9 mouse cellular contexts compared by ENCODE assay signal in genomic region chr5:136967592-136967991, GRCm38 (mm10). TPM values are rescaled to one million over a fixed set of nuclear protein-coding genes. Genes with fewer than 3 reads are reported as not detected.
DNase-seq lines count a peak whose midpoint lies in the region; ATAC-seq lines count a peak whose summit lies in the region.
"Had no signal": no experiment of that assay in that cellular context is flagged by ENCODE, and none has a peak within 500 bp of the region (broad histone marks: within the 10 kb centered on the region; RNA-seq: fewer than 3 reads in every experiment).

No protein-coding gene starts in this region.

- ATAC-seq in heart, embryonic 11.5 days (replicated peaks; ENCODE audit: insufficient number of reproducible peaks, low FRiP score, low TSS enrichment) = no peak
- peak; percentile 53; the same call in 1 of the 2 replicates for ATAC-seq in kidney, embryonic 16.5 days (ENCODE audit: low FRiP score, low TSS enrichment)
- 0 out of 2 replicates have a peak, but pooled peaks have one; percentile 15 for ATAC-seq in stomach, embryonic 14.5 days (ENCODE audit: insufficient number of reproducible peaks, insufficient read depth, low FRiP score, low read depth)
- no peak for ATAC-seq in erythroblast, adult 5-6 weeks (replicated peaks; ENCODE audit: low FRiP score, poor library complexity, severe bottlenecking)
- ATAC-seq in midbrain, embryonic 15.5 days (replicated peaks) = no peak

- no peaks in the 10 kb centered on the region for H3K27me3 ChIP-seq in heart, embryonic 11.5 days (ENCODE audit: control insufficient read depth, insufficient read depth, low read length)
- no peaks in the 10 kb centered on the region for H3K27me3 ChIP-seq in kidney, embryonic 16.5 days (ENCODE audit: insufficient read depth, low read length)
- H3K27me3 ChIP-seq in stomach, embryonic 14.5 days (ENCODE audit: control insufficient read depth, insufficient read depth, low read length) = no peaks in the 10 kb centered on the region
- H3K27me3 ChIP-seq in hindbrain, embryonic 10.5 days (ENCODE audit: insufficient read depth, poor library complexity, severe bottlenecking) = no peaks in the 10 kb centered on the region
- H3K27me3 ChIP-seq in midbrain, embryonic 15.5 days (replicated peaks) = no peaks in the 10 kb centered on the region

- H3K36me3 ChIP-seq in heart, embryonic 11.5 days (ENCODE audit: control insufficient read depth, insufficient read depth, low read length) = peaks cover 11% of the 10 kb centered on the region
- H3K36me3 ChIP-seq in kidney, embryonic 16.5 days (ENCODE audit: insufficient read depth, low read length) = peaks cover 21% of the 10 kb centered on the region
- H3K36me3 ChIP-seq in stomach, embryonic 14.5 days (ENCODE audit: control insufficient read depth, insufficient read depth, low read length) = peaks cover 22% of the 10 kb centered on the region; the same call in 1 of the 2 replicates
- peaks cover 60% of the 10 kb centered on the region for H3K36me3 ChIP-seq in hindbrain, embryonic 10.5 days
- H3K36me3 ChIP-seq in midbrain, embryonic 15.5 days (replicated peaks) = peaks cover 14% of the 10 kb centered on the region; the same call in 1 of the 2 replicates

- WGBS in heart, embryonic 11.5 days (ENCODE audit: insufficient replicate concordance) = 68% methylated on average over 10 of the region's 10 CpGs
- WGBS in kidney, embryonic 16.5 days = 34% methylated on average over 10 of the region's 10 CpGs
- WGBS in stomach, embryonic 14.5 days = 51% methylated on average over 10 of the region's 10 CpGs
- WGBS in hindbrain, embryonic 10.5 days = 78% methylated on average over 10 of the region's 10 CpGs
- WGBS in midbrain, embryonic 15.5 days = 86% methylated on average over 10 of the region's 10 CpGs

- H3K4me1 ChIP-seq in heart, embryonic 11.5 days (ENCODE audit: control insufficient read depth, insufficient read depth, low read length) = peaks cover 16% of the 10 kb centered on the region
- H3K4me1 ChIP-seq in kidney, embryonic 16.5 days (ENCODE audit: insufficient read depth, low read length) = peaks cover 41% of the 10 kb centered on the region
- peaks cover 29% of the 10 kb centered on the region for H3K4me1 ChIP-seq in stomach, embryonic 14.5 days (ENCODE audit: control insufficient read depth, insufficient read depth, low read length)
- H3K4me1 ChIP-seq in hindbrain, embryonic 10.5 days (replicated peaks) = peaks cover 25% of the 10 kb centered on the region
- peaks cover 5% of the 10 kb centered on the region for H3K4me1 ChIP-seq in midbrain, embryonic 15.5 days

- no peaks in the 10 kb centered on the region for H3K9me3 ChIP-seq in heart, embryonic 11.5 days (replicated peaks; ENCODE audit: control insufficient read depth, low read length)
- H3K9me3 ChIP-seq in kidney, embryonic 16.5 days (ENCODE audit: low read length) = no peaks in the 10 kb centered on the region
- H3K9me3 ChIP-seq in stomach, embryonic 14.5 days (ENCODE audit: control insufficient read depth, low read depth, low read length) = no peaks in the 10 kb centered on the region
- H3K9me3 ChIP-seq in hindbrain, embryonic 10.5 days = no peaks in the 10 kb centered on the region
- no peaks in the 10 kb centered on the region for H3K9me3 ChIP-seq in midbrain, embryonic 15.5 days

- H3K4me3 ChIP-seq in heart, embryonic 11.5 days (ENCODE audit: low read depth, low read length) = no peak overlapping the region
- H3K4me3 ChIP-seq in kidney, embryonic 16.5 days (ENCODE audit: low read length) = no peak overlapping the region
- no peak overlapping the region for H3K4me3 ChIP-seq in stomach, embryonic 14.5 days (ENCODE audit: low read depth, low read length)
- no peak overlapping the region for H3K4me3 ChIP-seq in hindbrain, embryonic 10.5 days
- H3K4me3 ChIP-seq in midbrain, embryonic 15.5 days = no peak overlapping the region

- H3K27ac ChIP-seq in heart, embryonic 11.5 days (ENCODE audit: low read depth, low read length) = 0 out of 2 replicates have a peak overlapping the region, but pooled peaks have one; percentile 8
- peak overlapping the region; percentile 92 for H3K27ac ChIP-seq in kidney, embryonic 16.5 days (ENCODE audit: low read length)
- H3K27ac ChIP-seq in stomach, embryonic 14.5 days (ENCODE audit: low read length) = peak overlapping the region; percentile 71
- no peak overlapping the region for H3K27ac ChIP-seq in hindbrain, embryonic 10.5 days
- H3K27ac ChIP-seq in midbrain, embryonic 15.5 days = no peak overlapping the region

- H3K9ac ChIP-seq in heart, embryonic 11.5 days (ENCODE audit: low read depth, low read length) = no peak overlapping the region
- no peak overlapping the region for H3K9ac ChIP-seq in kidney, embryonic 16.5 days (replicated peaks; ENCODE audit: low read length)
- no peak overlapping the region for H3K9ac ChIP-seq in stomach, embryonic 14.5 days (replicated peaks; ENCODE audit: low read depth, low read length)
- no peak overlapping the region for H3K9ac ChIP-seq in midbrain, embryonic 15.5 days

- DNase-seq in adrenal gland, adult (ENCODE audit: inconsistent age in 2 of 2, low spot score in 1 of 2) = peak; percentile 73 to 82
- DNase-seq in adrenal gland, postnatal 4 days (ENCODE audit: low spot score in 2 of 2) = no peak
- DNase-seq in hindbrain, embryonic 10.5 days (ENCODE audit: low spot score) = no peak

- H3K4me2 ChIP-seq in heart, embryonic 11.5 days = no peak overlapping the region
- H3K4me2 ChIP-seq in kidney, embryonic 16.5 days (replicated peaks; ENCODE audit: low read depth, low read length) = 0 out of 2 replicates have a peak overlapping the region, but pooled peaks have one; percentile 1
- no peak overlapping the region for H3K4me2 ChIP-seq in stomach, embryonic 14.5 days (replicated peaks; ENCODE audit: low read depth, low read length)
- no peak overlapping the region for H3K4me2 ChIP-seq in midbrain, embryonic 15.5 days

RNA-seq across cellular contexts. Expression of gene Cldn15, which starts 1.2 kb away (rescaled TPM):
- total RNA-seq in adrenal gland, postnatal 4 days (2021) = 10 to 100 TPM; 11.1 to 13.4 TPM
- polyA plus RNA-seq in heart, embryonic 11.5 days (2014; fragmentation: Nextera tagmentation; extraction: Ambion mirVana) = 1.3 and 1.9 TPM in 2 replicates
- polyA plus RNA-seq in kidney, embryonic 16.5 days (2015; fragmentation: Nextera tagmentation; extraction: Ambion mirVana) = 4.0 and 4.9 TPM in 2 replicates
- polyA plus RNA-seq in stomach, embryonic 14.5 days (2014; fragmentation: Nextera tagmentation; extraction: Ambion mirVana) = 6.7 TPM in 2 replicates
- 5.8 and 14.0 TPM in 2 replicates for total RNA-seq in erythroblast, adult 5-6 weeks (2015; ENCODE audit: low replicate concordance)
- total RNA-seq in erythroblast, adult 5-6 weeks (2017; ENCODE audit: low replicate concordance) = 11.0 and 19.1 TPM in 2 replicates
- 0.09 and 0.38 TPM in 2 replicates for polyA plus RNA-seq in hindbrain, embryonic 10.5 days (2016; fragmentation: Nextera tagmentation; extraction: Ambion mirVana)
- polyA plus RNA-seq in midbrain, embryonic 15.5 days (2015; fragmentation: Nextera tagmentation; extraction: Ambion mirVana) = 0.18 and 0.36 TPM in 2 replicates

RNA-seq across cellular contexts. Expression of gene Fis1, which starts 14.5 kb away (rescaled TPM):
- 100 to 1,000 TPM; 211 to 213 TPM for total RNA-seq in adrenal gland, postnatal 4 days (2021)
- polyA plus RNA-seq in heart, embryonic 11.5 days (2014; fragmentation: Nextera tagmentation; extraction: Ambion mirVana) = 279 and 286 TPM in 2 replicates
- 291 and 296 TPM in 2 replicates for polyA plus RNA-seq in kidney, embryonic 16.5 days (2015; fragmentation: Nextera tagmentation; extraction: Ambion mirVana)
- polyA plus RNA-seq in stomach, embryonic 14.5 days (2014; fragmentation: Nextera tagmentation; extraction: Ambion mirVana) = 283 and 304 TPM in 2 replicates
- 160 and 175 TPM in 2 replicates for total RNA-seq in erythroblast, adult 5-6 weeks (2015; ENCODE audit: low replicate concordance)
- total RNA-seq in erythroblast, adult 5-6 weeks (2017; ENCODE audit: low replicate concordance) = 65.3 and 70.5 TPM in 2 replicates
- polyA plus RNA-seq in hindbrain, embryonic 10.5 days (2016; fragmentation: Nextera tagmentation; extraction: Ambion mirVana) = 294 and 365 TPM in 2 replicates
- 357 and 367 TPM in 2 replicates for polyA plus RNA-seq in midbrain, embryonic 15.5 days (2015; fragmentation: Nextera tagmentation; extraction: Ambion mirVana)

RNA-seq across cellular contexts. Expression of gene Plod3, which starts 19.2 kb away (rescaled TPM):
- total RNA-seq in adrenal gland, postnatal 4 days (2021) = 10 to 100 TPM; 60.4 to 64.7 TPM
- 33.0 and 36.4 TPM in 2 replicates for polyA plus RNA-seq in heart, embryonic 11.5 days (2014; fragmentation: Nextera tagmentation; extraction: Ambion mirVana)
- polyA plus RNA-seq in kidney, embryonic 16.5 days (2015; fragmentation: Nextera tagmentation; extraction: Ambion mirVana) = 59.7 and 64.4 TPM in 2 replicates
- 40.1 and 41.5 TPM in 2 replicates for polyA plus RNA-seq in stomach, embryonic 14.5 days (2014; fragmentation: Nextera tagmentation; extraction: Ambion mirVana)
- 19.2 and 23.0 TPM in 2 replicates for total RNA-seq in erythroblast, adult 5-6 weeks (2015; ENCODE audit: low replicate concordance)
- 20.6 and 36.1 TPM in 2 replicates for total RNA-seq in erythroblast, adult 5-6 weeks (2017; ENCODE audit: low replicate concordance)
- polyA plus RNA-seq in hindbrain, embryonic 10.5 days (2016; fragmentation: Nextera tagmentation; extraction: Ambion mirVana) = 40.6 and 43.3 TPM in 2 replicates
- polyA plus RNA-seq in midbrain, embryonic 15.5 days (2015; fragmentation: Nextera tagmentation; extraction: Ambion mirVana) = 38.9 and 44.1 TPM in 2 replicates

RNA-seq across cellular contexts. Expression of gene Znhit1, which starts 20.2 kb away (rescaled TPM):
- total RNA-seq in adrenal gland, postnatal 4 days (2021) = 10 to 100 TPM; 57.4 to 60.6 TPM
- polyA plus RNA-seq in heart, embryonic 11.5 days (2014; fragmentation: Nextera tagmentation; extraction: Ambion mirVana) = 92.4 and 92.9 TPM in 2 replicates
- polyA plus RNA-seq in kidney, embryonic 16.5 days (2015; fragmentation: Nextera tagmentation; extraction: Ambion mirVana) = 90.5 and 97.7 TPM in 2 replicates
- 101 and 108 TPM in 2 replicates for polyA plus RNA-seq in stomach, embryonic 14.5 days (2014; fragmentation: Nextera tagmentation; extraction: Ambion mirVana)
- 24.4 and 32.2 TPM in 2 replicates for total RNA-seq in erythroblast, adult 5-6 weeks (2015; ENCODE audit: low replicate concordance)
- 15.8 and 17.7 TPM in 2 replicates for total RNA-seq in erythroblast, adult 5-6 weeks (2017; ENCODE audit: low replicate concordance)
- 108 and 113 TPM in 2 replicates for polyA plus RNA-seq in hindbrain, embryonic 10.5 days (2016; fragmentation: Nextera tagmentation; extraction: Ambion mirVana)
- 131 and 132 TPM in 2 replicates for polyA plus RNA-seq in midbrain, embryonic 15.5 days (2015; fragmentation: Nextera tagmentation; extraction: Ambion mirVana)

RNA-seq across cellular contexts. Expression of gene Vgf, which starts 58.6 kb away (rescaled TPM):
- 10 to 100 TPM; 15.3 to 17.2 TPM for total RNA-seq in adrenal gland, postnatal 4 days (2021)
- polyA plus RNA-seq in heart, embryonic 11.5 days (2014; fragmentation: Nextera tagmentation; extraction: Ambion mirVana) = 0.20 TPM in 1 of 2 replicates, not detected in the other
- 0.24 and 0.28 TPM in 2 replicates for polyA plus RNA-seq in kidney, embryonic 16.5 days (2015; fragmentation: Nextera tagmentation; extraction: Ambion mirVana)
- 0.65 and 0.83 TPM in 2 replicates for polyA plus RNA-seq in stomach, embryonic 14.5 days (2014; fragmentation: Nextera tagmentation; extraction: Ambion mirVana)
- total RNA-seq in erythroblast, adult 5-6 weeks (2015; ENCODE audit: low replicate concordance) = not detected in 2 replicates
- not detected in 2 replicates for total RNA-seq in erythroblast, adult 5-6 weeks (2017; ENCODE audit: low replicate concordance)
- polyA plus RNA-seq in hindbrain, embryonic 10.5 days (2016; fragmentation: Nextera tagmentation; extraction: Ambion mirVana) = 0.82 and 0.94 TPM in 2 replicates
- polyA plus RNA-seq in midbrain, embryonic 15.5 days (2015; fragmentation: Nextera tagmentation; extraction: Ambion mirVana) = 9.9 and 11.1 TPM in 2 replicates
- total RNA-seq: liver, adult 2 months had no signal
- polyA plus RNA-seq: liver, adult 2 months had no signal

Comparison
In these comparisons a context has a peak if more than half of its experiments do, and no peak if none do; other contexts are left out.
1. DNase-seq: peak in adrenal gland, adult (2 of 2); none in adrenal gland, postnatal 4 days (0 of 2) and hindbrain, embryonic 10.5 days (single experiment).
2. ATAC-seq: peak in kidney, embryonic 16.5 days (single experiment) and stomach, embryonic 14.5 days (single experiment); none in heart, embryonic 11.5 days (single experiment), erythroblast, adult 5-6 weeks (single experiment) and midbrain, embryonic 15.5 days (single experiment).
3. H3K27ac ChIP-seq: peak in heart, embryonic 11.5 days (single experiment), kidney, embryonic 16.5 days (single experiment) and stomach, embryonic 14.5 days (single experiment); none in hindbrain, embryonic 10.5 days (single experiment) and midbrain, embryonic 15.5 days (single experiment).